Mouse (Mus musculus): ENCODE results near the gene Gucy2g.
"Not testable (repeated sequence)": the region's sequence is repeated elsewhere in the genome, so short reads cannot be mapped to it uniquely, and the experiment has no call there.

The Gucy2g gene

DNA sequence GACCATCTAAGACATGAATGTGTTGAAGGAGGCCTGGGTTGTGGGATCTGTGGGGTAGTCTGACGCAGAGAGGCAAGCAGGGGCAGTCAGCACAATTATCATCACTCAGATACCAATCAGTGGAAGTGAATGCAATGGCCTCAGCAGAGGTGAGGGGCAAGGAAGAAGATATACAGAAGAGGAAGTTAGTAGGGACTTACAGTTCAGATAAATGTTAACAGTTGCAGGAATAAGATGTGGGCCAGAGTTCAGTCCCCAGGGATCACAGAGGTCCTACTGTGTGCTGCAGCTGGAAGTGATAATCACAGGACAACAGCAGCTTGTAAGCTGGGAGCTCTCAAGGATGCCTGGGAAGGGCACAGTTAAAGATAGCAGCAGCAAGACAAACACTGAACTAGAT, 76.9 kb downstream of the Gucy2g start:
- DNase-seq (ENCODE audit: low spot score): no peak

DNA sequence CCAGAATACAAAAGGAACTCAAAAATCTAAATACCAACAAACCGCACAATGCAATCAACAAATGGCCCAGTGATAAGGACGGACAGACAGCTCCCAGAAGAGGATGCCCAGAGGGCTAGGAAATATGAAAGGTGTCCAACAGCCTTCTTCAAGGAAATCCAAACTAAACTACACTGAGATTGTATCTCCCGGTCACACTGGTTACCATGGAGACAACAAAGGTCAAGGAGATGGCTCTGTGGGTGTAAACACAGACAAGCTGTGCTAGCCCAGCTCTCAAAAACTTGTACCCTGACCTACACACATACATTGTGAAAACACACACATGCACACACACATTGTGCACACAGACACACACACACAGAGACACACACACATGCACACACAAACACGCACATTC, 78.8 kb downstream of the Gucy2g start:
- DNase-seq (ENCODE audit: low spot score): no peak

DNA sequence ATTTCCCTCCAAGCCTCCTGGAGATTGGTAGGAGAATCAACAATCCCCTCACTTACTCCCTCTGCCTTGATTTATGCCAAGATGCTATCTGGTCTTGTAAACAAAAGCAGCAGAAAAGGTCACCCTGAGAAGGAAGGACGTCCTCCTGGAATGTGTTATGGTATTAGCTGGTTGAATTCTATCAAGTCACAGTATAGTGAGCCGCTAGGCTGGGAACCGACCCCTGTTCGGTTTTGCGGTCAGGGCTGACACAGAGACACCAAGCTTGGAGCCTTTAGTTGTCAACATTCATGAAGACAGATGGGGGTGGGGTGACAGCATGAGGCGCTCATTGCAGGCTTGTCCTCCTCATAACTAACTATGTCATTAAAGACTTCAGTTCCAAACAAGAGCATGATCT, 81.2 kb downstream of the Gucy2g start:
- DNase-seq (ENCODE audit: low spot score): no peak

DNA sequence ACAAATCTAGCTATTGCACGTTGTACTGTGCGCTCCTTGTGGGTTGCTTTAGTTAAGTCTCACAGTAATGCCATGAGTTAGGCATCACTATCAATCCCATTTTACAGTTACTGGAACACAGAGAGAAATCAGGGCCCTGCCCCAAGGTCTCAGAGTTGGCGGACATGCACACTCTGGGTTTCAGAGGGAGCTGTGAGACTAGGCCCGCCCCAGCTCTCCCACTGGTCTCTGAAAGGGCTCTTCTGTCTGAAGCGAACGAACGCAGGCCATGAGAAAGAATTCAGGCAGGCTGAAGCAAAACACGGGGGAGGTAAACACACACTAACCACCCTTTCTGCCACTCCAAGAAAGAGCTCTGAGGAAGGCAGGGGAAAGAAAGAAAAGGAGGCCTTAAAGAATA, 82.4 kb downstream of the Gucy2g start:
- DNase-seq (ENCODE audit: low spot score): no peak

DNA sequence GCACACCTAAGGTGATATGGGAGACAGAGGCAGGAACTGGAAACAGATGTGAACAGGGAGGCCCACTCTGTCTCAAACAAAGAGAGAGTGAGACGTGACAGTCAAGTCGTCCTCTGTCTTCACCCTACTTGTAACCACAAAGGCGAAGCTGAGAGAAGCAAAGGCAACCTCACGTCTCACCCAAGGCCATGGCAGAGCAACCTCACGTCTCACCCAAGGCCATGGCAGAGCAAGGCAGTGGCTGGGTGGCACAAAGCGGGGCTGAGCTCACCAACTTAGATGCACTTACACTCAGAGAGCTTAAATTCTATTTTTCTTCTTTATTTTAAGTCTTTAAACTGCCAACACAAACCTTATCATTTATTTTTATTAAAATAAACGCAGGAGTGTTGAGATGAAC, 84.0 kb downstream of the Gucy2g start:
- DNase-seq (ENCODE audit: low spot score): no peak

DNA sequence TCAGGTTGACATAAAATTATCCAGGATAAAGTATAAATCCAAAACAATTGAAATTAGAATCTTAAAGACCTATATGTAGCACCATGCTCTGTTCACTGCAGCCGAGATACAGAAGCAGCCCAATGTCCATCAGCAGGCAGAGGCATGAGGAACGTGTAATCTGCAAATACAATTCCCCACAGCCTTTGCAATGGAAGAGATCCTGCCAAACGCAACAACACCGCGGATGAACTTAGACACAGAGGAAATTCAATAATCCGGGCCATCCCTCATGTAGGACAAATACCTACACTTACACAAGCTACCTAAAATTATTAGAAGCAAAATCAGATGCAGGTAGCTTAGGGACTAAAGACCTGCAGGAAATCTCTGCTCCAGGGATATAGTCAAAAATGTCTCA, 88.1 kb downstream of the Gucy2g start:
- no peak for DNase-seq (ENCODE audit: low spot score)

DNA sequence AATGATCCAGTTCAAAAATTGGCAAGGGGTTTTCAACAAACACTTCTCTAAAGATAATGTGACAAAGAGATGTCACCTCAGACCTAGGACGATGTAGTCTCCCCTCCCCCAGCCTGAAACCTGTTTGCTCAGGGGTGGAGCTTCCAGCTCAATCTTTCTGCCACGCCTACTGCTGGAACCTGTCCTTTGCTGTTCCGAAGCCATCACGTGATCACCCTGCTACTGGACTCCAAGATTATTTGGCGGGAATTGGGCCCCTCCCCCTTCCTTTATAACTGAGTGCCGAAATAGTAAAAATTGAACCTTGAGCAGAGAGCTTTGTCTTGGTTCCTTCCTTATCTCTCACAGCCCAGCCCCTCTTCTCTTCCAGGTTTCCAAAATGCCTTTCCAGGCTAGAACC, 88.8 kb downstream of the Gucy2g start:
- not testable (repeated sequence) for DNase-seq (ENCODE audit: low spot score)

DNA sequence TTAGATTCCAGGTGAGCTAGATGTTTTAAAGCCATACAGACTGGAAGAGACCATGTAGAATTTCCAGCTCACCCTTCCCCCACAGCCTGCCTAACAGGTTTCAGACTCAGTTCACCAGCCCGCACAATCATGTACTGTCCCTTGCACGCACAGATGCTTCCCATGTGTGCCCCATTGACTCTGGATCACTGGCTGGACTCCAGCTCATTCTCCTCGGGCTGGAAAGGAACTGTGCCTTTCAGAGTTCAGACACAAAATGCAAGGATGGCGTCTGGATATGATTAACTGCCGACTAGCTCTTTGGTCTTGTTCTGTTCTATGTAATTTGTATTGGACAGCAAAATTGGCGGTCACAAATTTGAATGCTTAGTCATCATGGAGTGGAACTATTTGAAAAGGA, 91.4 kb downstream of the Gucy2g start:
- no peak for DNase-seq (ENCODE audit: low spot score)

DNA sequence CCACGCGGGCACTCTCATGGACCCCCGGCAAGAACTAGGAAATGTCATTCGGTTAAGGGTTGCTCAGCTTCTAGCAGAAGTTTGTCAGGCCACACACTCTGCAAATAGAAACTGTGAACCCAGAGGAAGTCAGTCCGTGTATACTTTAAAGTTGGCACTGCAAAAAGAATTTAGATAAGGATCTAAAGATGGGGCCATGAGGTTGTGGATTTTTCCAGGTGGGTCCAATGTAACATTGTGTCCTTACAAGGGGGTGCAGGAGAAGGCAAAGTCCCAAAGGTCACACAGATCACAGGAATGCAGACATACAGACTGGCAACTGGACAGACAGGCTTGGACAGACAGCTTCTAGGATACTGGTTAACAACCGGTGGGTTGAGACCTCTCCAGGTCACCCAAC, 92.9 kb downstream of the Gucy2g start:
- no peak for DNase-seq (ENCODE audit: low spot score)
